Mouse (Mus musculus) liver, postnatal 0 days (tissue): ENCODE data around the gene Ppp1r12a. TPM values are rescaled to one million over a fixed set of nuclear protein-coding genes. Genes with fewer than 3 reads are reported as not detected.

Source experiments
- ATAC-seq: fragments of 200-750 bp; cut with Nextera tagmentation; 2 replicates; pipeline ENCODE4 v1.8.0; 2017; ENCODE audit warnings: mild to moderate bottlenecking, moderate library complexity
- DNase-seq: peaks from one replicate; pipeline ENCODE4 v3.0.0-alpha.2; 2016
- H3K27ac ChIP-seq: fragments of 300-500 bp; sonication (generic); 2 replicates; pipeline ENCODE4 v1.5.1; 2014; ENCODE audit warnings: antibody characterized with exemption, moderate library complexity, mild to moderate bottlenecking, low read depth
- H3K27me3 ChIP-seq: fragments of 300-500 bp; sonication (generic); 2 replicates; pipeline ENCODE4 v1.6.1; 2014; ENCODE audit warnings: low read length, control low read depth, mixed read lengths; ENCODE audit not compliant: insufficient read depth
- H3K36me3 ChIP-seq: fragments of 300-500 bp; sonication (generic); replicated peaks from 2 replicates; pipeline ENCODE4 v1.6.1; 2014; ENCODE audit warnings: mild to moderate bottlenecking, control low read depth, low read length, moderate library complexity, mixed read lengths; ENCODE audit not compliant: insufficient read depth
- H3K4me1 ChIP-seq: fragments of 300-500 bp; sonication (generic); 2 replicates; pipeline ENCODE4 v1.6.1; 2014; ENCODE audit warnings: antibody characterized with exemption, mild to moderate bottlenecking, control low read depth; ENCODE audit not compliant: insufficient read depth
- H3K4me2 ChIP-seq: fragments of 300-500 bp; sonication (generic); 2 replicates; pipeline ENCODE4 v1.6.1; 2014; ENCODE audit warnings: low read depth, mild to moderate bottlenecking, low read length, moderate library complexity, mixed read lengths
- H3K4me3 ChIP-seq: fragments of 300-500 bp; sonication (generic); 2 replicates; pipeline ENCODE4 v1.5.1; 2014; ENCODE audit warnings: low read depth, low read length
- H3K9ac ChIP-seq: fragments of 300-500 bp; sonication (generic); replicated peaks from 2 replicates; pipeline ENCODE4 v1.6.1; 2014; ENCODE audit warnings: mild to moderate bottlenecking, moderate library complexity
- H3K9me3 ChIP-seq: fragments of 300-500 bp; sonication (generic); 2 replicates; pipeline ENCODE4 v1.6.1; 2016; ENCODE audit warnings: mild to moderate bottlenecking, control low read depth, low read length, mixed read lengths
- CTCF ChIP-seq: sonication (generic); IDR thresholded peaks from 2 replicates; pipeline ENCODE4 v1.5.1; 2016; ENCODE audit warnings: antibody characterized with exemption, low read depth
- EP300 ChIP-seq: IDR thresholded peaks from 2 replicates; pipeline ENCODE4 v1.6.1; 2016; ENCODE audit warnings: antibody characterized with exemption, low read depth, mild to moderate bottlenecking
- WGBS: fragments of 180-500 bp; shearing (Covaris S2); extraction: QIAGEN DNeasy Blood & Tissue Kit; methylation state at CpG from one replicate; pipeline ENCODE4 v1.1.7; 2014; ENCODE audit not compliant: insufficient replicate concordance; 5-methylcytosine and 5-hydroxymethylcytosine counted together
- polyA plus RNA-seq: library from polyadenylated mRNA; unstranded; fragments of >200 nt; fragmentation: Nextera tagmentation; extraction: Ambion mirVana; gene quantifications from 2 replicates; pipeline ENCODE4 v1.2.1, GENCODE M21; 2015

The Ppp1r12a gene
- polyA plus RNA-seq, 1 experiment from 2014 or later = 25.3 TPM

- Histone ChIP-seq H3K4me3 (no peak overlapping the region), H3K4me2 (no peak overlapping the region), H3K9me3 (no peaks in the 10 kb centered on the region), H3K36me3 (no peaks in the 10 kb centered on the region), H3K9ac (no peak overlapping the region), H3K27me3 (no peaks in the 10 kb centered on the region), H3K27ac (no peak overlapping the region), H3K4me1 (no peaks in the 10 kb centered on the region)
- WGBS = 72% methylated on average over 7 of the region's 7 CpGs
- ATAC-seq (no peak), DNase-seq (no peak)
- TF ChIP-seq CTCF (no peak), EP300 (no peak)
Measured at GRCm38 (mm10) chr10:108296446-108296845, 134.5 kb downstream of the Ppp1r12a start.

DNA sequence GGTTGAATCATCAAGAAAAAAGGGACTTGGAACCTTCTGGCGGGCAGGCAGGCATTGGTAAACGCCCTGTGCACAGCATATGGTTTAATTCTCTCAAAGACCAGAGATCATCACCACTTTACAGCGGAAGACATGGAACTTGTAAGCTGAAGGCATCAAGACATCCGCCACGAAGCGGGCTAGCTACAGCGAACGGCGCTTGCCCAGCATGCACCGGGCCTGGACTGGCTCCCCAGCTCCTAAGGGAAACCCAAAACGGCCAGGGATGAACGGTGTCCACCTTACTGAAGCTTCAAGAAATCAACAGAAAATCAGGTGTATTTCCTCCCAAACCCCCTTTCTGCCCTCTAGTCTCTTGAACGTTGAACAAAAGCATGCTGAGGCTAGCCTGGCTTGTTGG lies 136.3 kb downstream of the Ppp1r12a start:
- no peaks in the 10 kb centered on the region for H3K27me3 ChIP-seq
- TF ChIP-seq EP300 = no peak
- no peak for TF ChIP-seq CTCF
- no peak overlapping the region for H3K27ac ChIP-seq
- WGBS = 90% methylated on average over 13 of the region's 13 CpGs
- no peaks in the 10 kb centered on the region for H3K36me3 ChIP-seq
- H3K4me1 ChIP-seq = no peaks in the 10 kb centered on the region
- H3K4me3 ChIP-seq = no peak overlapping the region
- H3K4me2 ChIP-seq = no peak overlapping the region
- DNase-seq (no peak), ATAC-seq (no peak)
- no peaks in the 10 kb centered on the region for H3K9me3 ChIP-seq
- H3K9ac ChIP-seq = no peak overlapping the region

DNA sequence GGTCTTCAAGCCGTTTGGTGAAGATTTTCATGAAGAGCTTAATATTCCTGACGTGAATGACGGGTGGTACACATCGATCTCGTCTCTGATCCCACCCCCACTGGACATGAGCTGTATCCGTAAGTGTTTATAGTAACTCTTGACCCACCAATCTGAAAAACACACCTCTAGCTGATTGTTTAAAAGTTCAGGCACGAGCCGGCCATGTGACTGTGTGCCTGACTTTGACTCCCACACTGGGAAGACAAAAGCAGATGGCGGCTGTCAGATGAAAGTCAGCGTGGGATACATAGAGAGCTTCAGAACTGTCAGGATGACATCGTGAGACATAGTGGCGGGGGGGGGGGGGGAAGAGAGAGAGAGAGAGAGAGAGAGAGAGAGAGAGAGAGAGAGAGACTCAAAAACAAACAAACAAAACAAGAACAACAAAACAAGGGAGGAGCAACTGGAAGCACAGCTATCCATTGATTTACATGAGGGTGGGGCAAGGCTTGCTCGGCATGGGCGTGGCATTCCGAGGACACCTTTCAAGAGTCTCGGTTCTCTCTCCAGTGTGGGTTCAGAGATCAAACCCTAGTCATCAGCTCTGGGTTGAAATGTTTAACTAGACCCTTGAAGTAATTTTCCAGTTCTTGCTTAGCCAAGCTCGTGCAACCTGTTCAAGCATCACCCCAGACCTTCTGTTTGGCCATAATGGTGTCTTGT lies 137.0 kb downstream of the Ppp1r12a start:
- TF ChIP-seq EP300 = no peak
- TF ChIP-seq CTCF = no peak
- Histone ChIP-seq H3K9me3 (no peaks in the 10 kb centered on the region), H3K4me2 (no peak overlapping the region), H3K36me3 (no peaks in the 10 kb centered on the region), H3K9ac (no peak overlapping the region), H3K4me1 (no peaks in the 10 kb centered on the region), H3K4me3 (no peak overlapping the region), H3K27me3 (no peaks in the 10 kb centered on the region), H3K27ac (no peak overlapping the region)
- 74% methylated on average over 16 of the region's 17 CpGs for whole genome bisulfite sequencing
- DNase-seq (no peak), ATAC-seq (no peak)

GRCm38 (mm10) chr10:108299828-108300227 lies 137.8 kb downstream of the Ppp1r12a start:
- no peak overlapping the region for H3K4me2 ChIP-seq
- TF ChIP-seq EP300 (no peak), CTCF (no peak)
- H3K36me3 ChIP-seq = no peaks in the 10 kb centered on the region
- no peak overlapping the region for H3K9ac ChIP-seq
- WGBS = 75% methylated on average over 11 of the region's 11 CpGs
- H3K9me3 ChIP-seq = no peaks in the 10 kb centered on the region
- DNase-seq (no peak), ATAC-seq (no peak)
- no peak overlapping the region for H3K27ac ChIP-seq
- H3K4me1 ChIP-seq = no peaks in the 10 kb centered on the region
- no peaks in the 10 kb centered on the region for H3K27me3 ChIP-seq
- H3K4me3 ChIP-seq = no peak overlapping the region

- Histone ChIP-seq H3K27me3 (no peaks in the 10 kb centered on the region), H3K36me3 (no peaks in the 10 kb centered on the region), H3K9ac (no peak overlapping the region), H3K27ac (no peak overlapping the region), H3K4me3 (no peak overlapping the region), H3K4me2 (peak overlapping the region; percentile 51; the same call in 1 of the 2 replicates), H3K4me1 (no peaks in the 10 kb centered on the region), H3K9me3 (no peaks in the 10 kb centered on the region)
- ATAC-seq (peak; percentile 75), DNase-seq (peak; percentile 83)
- peak; percentile 81 for TF ChIP-seq CTCF
- no peak; the same call in 1 of the 2 replicates for TF ChIP-seq EP300
- WGBS = 7% methylated on average over 19 of the region's 19 CpGs
Measured at GRCm38 (mm10) chr10:108300843-108301242, 138.8 kb downstream of the Ppp1r12a start.

- no peak overlapping the region for H3K9ac ChIP-seq
Measured at GRCm38 (mm10) chr10:108307772-108308171, 145.8 kb downstream of the Ppp1r12a start.

More at GRCm38 (mm10) chr10:108307772-108308171, 145.8 kb downstream of the Ppp1r12a start:
- H3K4me3 ChIP-seq = no peak overlapping the region
- TF ChIP-seq EP300 (no peak), CTCF (no peak)
- no peak overlapping the region for H3K4me2 ChIP-seq
- no peak overlapping the region for H3K27ac ChIP-seq
- 82% methylated on average over 11 of the region's 11 CpGs for WGBS
- no peaks in the 10 kb centered on the region for H3K27me3 ChIP-seq
- H3K36me3 ChIP-seq = no peaks in the 10 kb centered on the region
- H3K4me1 ChIP-seq = no peaks in the 10 kb centered on the region
- no peaks in the 10 kb centered on the region for H3K9me3 ChIP-seq
- ATAC-seq = no peak
- no peak for DNase-seq
